Mouse (Mus musculus) megakaryocyte, embryonic 14.5 days (primary cell): Measurements from ENCODE around the gene Fam25c. TPM values are rescaled to one million over a fixed set of nuclear protein-coding genes. Genes with fewer than 3 reads are reported as not detected.

Experiments
- H3K27me3 ChIP-seq: replicated peaks from 2 replicates; pipeline ENCODE3; 2012; ENCODE audit warnings: inconsistent platforms
- H3K36me3 ChIP-seq: replicated peaks from 2 replicates; pipeline ENCODE3; 2012; ENCODE audit warnings: low read length, inconsistent platforms, mixed read lengths
- H3K4me1 ChIP-seq: 2 replicates; pipeline ENCODE4 v1.6.1; 2012; ENCODE audit warnings: inconsistent platforms
- H3K4me3 ChIP-seq: replicated peaks from 2 replicates; pipeline ENCODE3; 2012; ENCODE audit warnings: moderate library complexity, mild to moderate bottlenecking, inconsistent platforms
- H3K9me3 ChIP-seq: 2 replicates; pipeline ENCODE4 v1.6.1; 2012; ENCODE audit warnings: inconsistent platforms
- FLI1 ChIP-seq: IDR thresholded peaks from 2 replicates; pipeline ENCODE4 v1.6.1; 2012; ENCODE audit warnings: low read length, inconsistent platforms, mixed read lengths
- GATA1 ChIP-seq: IDR thresholded peaks from 3 replicates; pipeline ENCODE4 v1.6.1; 2012; ENCODE audit warnings: mixed read lengths, low read length, inconsistent platforms, borderline replicate concordance
- polyA plus RNA-seq: library from polyadenylated mRNA; stranded (reverse); fragments of >175 nt; gene quantifications from 2 replicates; pipeline ENCODE4 v1.2.3, GENCODE M21; 2012; ENCODE audit warnings: low replicate concordance; ENCODE audit not compliant: insufficient read depth

Gene Fam25c
- not detected in 2 replicates for polyA plus RNA-seq

DNA sequence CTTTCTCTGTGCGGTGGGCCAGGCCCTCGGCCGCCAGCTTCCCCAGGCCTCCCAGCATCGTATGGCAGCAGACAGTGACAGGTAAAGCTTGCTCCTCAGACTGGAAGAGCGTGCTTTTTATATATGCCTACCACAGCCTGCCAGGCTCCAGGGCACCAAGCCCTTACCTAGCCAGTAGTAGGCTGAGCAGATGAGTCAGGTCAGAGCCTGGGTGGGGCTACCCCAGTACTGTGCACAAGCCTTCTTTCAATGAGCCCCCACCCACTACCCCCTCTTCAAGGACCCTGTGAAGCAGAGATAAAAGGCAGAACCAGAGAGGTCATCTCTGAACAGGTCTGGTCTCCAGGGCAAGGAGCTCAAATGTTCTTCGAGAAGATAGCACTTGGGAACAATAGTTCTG, at the start of gene Fam25c:
Fam25c (minus strand) TSS at position 133 of the 400 bp plus-strand sequence.
- no peak for TF ChIP-seq FLI1
- no peak for TF ChIP-seq GATA1
- no peaks in the 10 kb centered on the region for H3K36me3 ChIP-seq
- no peak within 1 kb of the TSS for H3K4me3 ChIP-seq
- no peaks in the 10 kb centered on the region for H3K4me1 ChIP-seq
- peaks cover 44% of the 10 kb centered on the region for H3K27me3 ChIP-seq
- no peaks in the 10 kb centered on the region for H3K9me3 ChIP-seq

DNA sequence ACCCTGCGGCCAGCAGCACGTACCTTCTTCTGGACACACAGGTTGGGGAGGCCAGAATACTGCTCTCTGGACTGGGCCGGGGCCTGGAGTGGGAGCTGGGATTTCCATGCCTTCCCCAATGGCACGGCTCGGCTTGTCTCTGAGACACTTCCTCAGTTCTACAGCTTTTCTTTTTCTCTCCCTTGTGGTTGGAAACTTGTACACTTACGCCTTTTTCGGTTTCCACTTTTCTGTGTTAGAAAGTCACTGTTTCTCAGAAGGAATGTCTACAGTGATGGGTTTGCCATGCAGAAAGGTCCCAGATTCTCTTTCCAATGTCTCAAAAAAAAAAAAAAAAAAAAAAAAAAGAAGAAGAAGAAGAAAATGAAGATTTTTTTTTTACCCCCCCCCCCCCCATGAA, 48.2 kb upstream of the Fam25c start:
- Histone ChIP-seq H3K4me3 (no peak overlapping the region), H3K36me3 (no peaks in the 10 kb centered on the region), H3K27me3 (peaks cover 3% of the 10 kb centered on the region), H3K4me1 (no peaks in the 10 kb centered on the region), H3K9me3 (no peaks in the 10 kb centered on the region)
- TF ChIP-seq GATA1 (no peak), FLI1 (no peak)

DNA sequence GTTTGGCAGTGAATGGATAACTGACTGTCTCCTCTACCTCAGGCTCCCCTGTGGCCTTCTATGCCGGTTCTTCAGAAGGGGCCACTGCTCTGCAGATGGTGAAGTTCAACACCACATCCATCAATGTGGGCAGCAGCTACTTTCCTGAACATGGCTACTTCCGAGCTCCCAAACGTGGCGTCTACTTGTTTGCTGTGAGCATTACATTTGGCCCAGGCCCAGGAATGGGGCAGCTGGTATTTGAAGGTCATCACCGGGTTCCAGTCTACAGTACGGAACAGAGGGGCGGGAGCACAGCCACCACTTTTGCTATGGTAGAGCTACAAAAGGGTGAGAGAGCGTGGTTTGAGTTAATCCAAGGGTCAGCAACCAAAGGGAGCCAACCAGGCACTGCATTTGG, 47.6 kb upstream of the Fam25c start:
- Histone ChIP-seq H3K9me3 (no peaks in the 10 kb centered on the region), H3K36me3 (no peaks in the 10 kb centered on the region), H3K27me3 (peaks cover 6% of the 10 kb centered on the region), H3K4me1 (no peaks in the 10 kb centered on the region), H3K4me3 (no peak overlapping the region)
- no peak for TF ChIP-seq FLI1

DNA sequence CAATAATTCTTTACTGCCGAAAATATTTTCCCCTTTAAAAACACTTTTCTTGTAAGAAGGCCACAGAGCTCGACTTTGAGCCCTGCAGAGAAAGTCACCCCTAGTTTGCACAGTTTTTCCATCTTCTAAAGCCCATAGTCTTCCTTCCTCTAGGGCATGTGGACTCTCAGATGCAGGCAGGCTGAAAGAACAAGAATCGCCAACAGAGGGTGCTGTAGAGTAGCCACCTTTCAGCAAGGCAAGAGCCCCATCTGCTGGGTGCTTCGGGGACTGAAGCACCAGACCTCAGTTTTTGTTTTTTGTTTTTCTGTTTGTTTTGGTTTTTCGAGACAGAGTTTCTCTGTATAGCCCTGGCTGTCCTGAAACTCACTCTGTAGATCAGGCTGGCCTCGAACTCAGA, 45.9 kb upstream of the Fam25c start:
- TF ChIP-seq GATA1, result no peak
- no peak for TF ChIP-seq FLI1
- Histone ChIP-seq H3K9me3 (no peaks in the 10 kb centered on the region), H3K4me3 (no peak overlapping the region), H3K36me3 (no peaks in the 10 kb centered on the region), H3K27me3 (peaks cover 7% of the 10 kb centered on the region), H3K4me1 (no peaks in the 10 kb centered on the region)

DNA sequence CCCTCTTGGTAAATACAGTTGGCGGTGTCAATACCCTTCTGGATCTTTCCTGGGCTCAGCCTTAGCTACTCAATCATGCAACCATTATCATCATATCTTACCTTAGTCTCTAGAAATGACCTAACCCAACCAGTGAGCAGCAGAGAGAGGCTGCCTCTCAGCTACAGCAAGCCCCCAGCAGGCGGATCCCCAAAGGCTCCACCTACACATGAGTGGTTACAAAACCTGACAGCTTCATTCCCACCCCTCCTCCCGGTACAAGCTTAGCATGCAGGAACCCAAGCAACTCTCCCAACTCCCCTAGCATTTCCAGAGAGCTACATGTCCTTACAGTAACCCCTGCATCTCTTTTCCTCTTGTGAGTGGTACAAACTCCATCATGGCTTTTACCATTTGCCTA, 44.8 kb upstream of the Fam25c start:
- peaks cover 8% of the 10 kb centered on the region for H3K27me3 ChIP-seq
- H3K4me3 ChIP-seq, result no peak overlapping the region
- TF ChIP-seq GATA1, result no peak
- no peak for TF ChIP-seq FLI1
- H3K4me1 ChIP-seq, result no peaks in the 10 kb centered on the region
- H3K36me3 ChIP-seq, result no peaks in the 10 kb centered on the region
- no peaks in the 10 kb centered on the region for H3K9me3 ChIP-seq

DNA sequence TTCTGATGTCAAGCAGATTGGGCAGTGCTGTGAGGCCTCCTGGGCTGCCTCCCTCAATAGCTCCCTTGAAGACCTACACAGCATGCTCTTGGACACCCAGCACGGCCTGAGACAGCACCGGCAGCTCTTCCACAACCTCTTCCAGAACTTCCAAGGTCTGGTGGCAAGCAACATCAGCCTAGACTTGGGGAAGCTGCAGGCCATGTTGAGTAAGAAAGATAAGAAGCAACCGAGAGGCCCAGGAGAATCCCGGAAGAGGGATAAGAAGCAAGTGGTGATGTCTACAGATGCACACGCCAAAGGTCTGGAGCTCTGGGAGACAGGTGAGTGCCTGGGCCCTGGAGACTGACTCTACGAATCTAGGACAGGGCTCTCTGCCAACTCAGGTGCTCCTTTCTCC, 44.1 kb upstream of the Fam25c start:
- Histone ChIP-seq H3K27me3 (peaks cover 8% of the 10 kb centered on the region), H3K4me3 (no peak overlapping the region), H3K4me1 (no peaks in the 10 kb centered on the region), H3K36me3 (no peaks in the 10 kb centered on the region), H3K9me3 (no peaks in the 10 kb centered on the region)
- no peak for TF ChIP-seq GATA1
- TF ChIP-seq FLI1, result no peak

DNA sequence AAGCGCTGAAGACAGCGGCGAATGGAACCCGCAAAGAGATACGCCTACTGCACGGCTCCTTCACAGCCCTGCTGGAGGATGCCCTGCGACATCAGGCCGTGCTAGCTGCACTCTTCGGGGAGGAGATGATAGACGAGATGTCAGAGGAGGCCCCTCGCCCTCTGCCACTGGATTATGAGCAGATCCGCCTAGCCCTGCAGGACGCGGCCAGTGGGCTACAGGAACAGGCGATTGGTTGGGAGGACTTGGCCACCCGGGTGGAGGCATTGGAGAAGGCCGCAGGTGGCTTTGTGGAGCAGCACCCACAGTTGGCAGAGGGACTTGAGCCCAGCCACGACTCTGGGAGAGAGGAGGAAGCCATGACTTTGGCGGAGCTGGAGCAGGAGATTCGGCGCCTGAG, 43.7 kb upstream of the Fam25c start:
- no peak for TF ChIP-seq GATA1
- no peak for TF ChIP-seq FLI1
- H3K9me3 ChIP-seq, result no peaks in the 10 kb centered on the region
- peaks cover 8% of the 10 kb centered on the region for H3K27me3 ChIP-seq
- H3K4me1 ChIP-seq, result no peaks in the 10 kb centered on the region
- H3K36me3 ChIP-seq, result no peaks in the 10 kb centered on the region
- no peak overlapping the region for H3K4me3 ChIP-seq

DNA sequence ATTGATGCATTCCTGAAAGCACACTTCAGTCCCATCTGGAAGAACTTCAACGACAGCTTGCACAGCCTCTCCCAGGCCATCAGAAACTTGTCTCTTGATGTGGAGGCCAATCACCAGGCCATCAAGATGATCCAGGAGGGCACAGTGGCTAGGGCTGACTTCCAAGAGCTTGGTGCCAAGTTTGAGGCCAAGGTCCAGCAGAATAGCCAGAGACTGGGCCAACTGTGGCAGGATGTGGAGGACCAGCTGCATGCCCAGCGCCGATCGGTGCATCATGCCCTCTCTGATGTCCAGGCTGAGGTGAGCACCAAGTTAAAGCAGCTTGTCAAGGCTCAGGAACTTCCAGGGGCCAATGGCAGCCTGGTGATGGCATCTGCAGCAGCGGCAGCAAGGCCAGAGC, 42.6 kb upstream of the Fam25c start:
- no peaks in the 10 kb centered on the region for H3K36me3 ChIP-seq
- H3K4me1 ChIP-seq, result no peaks in the 10 kb centered on the region
- peaks cover 6% of the 10 kb centered on the region for H3K27me3 ChIP-seq
- H3K9me3 ChIP-seq, result no peaks in the 10 kb centered on the region
- no peak overlapping the region for H3K4me3 ChIP-seq
- TF ChIP-seq GATA1 (no peak), FLI1 (no peak)

DNA sequence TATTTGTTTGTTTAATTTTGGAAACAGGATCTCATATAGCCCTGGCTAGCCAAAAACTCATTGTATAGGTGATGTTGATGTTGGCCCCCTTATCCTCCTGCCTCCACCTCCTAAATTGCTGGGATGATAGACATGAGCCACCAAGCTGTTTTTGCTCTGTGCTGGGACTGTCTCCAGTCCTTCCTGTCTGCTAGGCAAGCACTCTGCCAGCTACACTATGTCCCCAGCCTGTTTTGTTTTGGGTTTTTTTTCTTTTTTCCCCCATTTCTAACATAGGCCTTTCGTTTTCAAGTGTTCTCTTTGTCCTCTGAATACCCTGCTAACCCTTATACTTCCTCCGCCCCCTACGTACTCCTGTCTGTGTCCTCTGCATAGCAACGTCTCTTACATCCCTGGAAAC, 38.1 kb upstream of the Fam25c start:
- no peaks in the 10 kb centered on the region for H3K36me3 ChIP-seq
- H3K4me3 ChIP-seq, result no peak overlapping the region
- peaks cover 3% of the 10 kb centered on the region for H3K9me3 ChIP-seq
- TF ChIP-seq FLI1 (no peak), GATA1 (no peak)
- no peaks in the 10 kb centered on the region for H3K4me1 ChIP-seq
- peaks cover 5% of the 10 kb centered on the region for H3K27me3 ChIP-seq

DNA sequence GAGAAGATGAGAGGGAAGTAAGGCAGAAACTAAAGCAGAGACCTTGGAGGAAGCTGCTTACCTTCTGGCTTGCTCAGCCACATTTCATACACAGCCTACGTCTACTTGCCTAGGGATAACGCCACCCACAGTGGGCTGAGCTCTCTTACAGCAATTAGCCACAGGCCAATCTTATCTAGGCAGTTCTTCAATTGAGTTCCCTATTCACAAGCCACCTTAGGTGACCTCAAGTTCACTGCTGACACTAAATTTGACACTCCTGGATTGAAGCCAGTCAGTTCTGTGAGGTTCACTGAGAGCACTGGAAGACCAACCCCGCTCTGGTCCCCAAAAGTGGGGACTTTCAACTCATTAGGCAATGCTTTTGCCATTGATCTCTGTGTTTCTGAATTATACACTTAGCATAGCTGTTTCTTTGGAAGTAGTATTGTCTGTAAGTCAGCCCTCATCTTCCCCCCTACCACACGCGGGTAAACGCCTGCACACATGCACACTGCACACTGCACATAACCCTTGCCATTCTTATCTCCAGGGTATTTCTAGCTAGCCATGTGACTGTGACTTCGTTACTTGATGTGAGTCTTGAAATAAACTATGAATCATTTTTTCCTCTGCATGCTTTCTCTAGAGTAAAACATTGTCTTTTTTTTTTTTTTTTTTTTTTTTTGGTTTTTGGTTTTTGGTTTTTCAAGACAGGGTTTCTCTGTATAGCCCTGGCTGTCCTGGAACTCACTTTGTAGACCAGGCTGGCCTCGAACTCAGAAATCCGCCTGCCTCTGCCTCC, 27.9 kb upstream of the Fam25c start:
- H3K36me3 ChIP-seq, result no peaks in the 10 kb centered on the region
- H3K27me3 ChIP-seq, result peaks cover 4% of the 10 kb centered on the region
- 0 out of 2 replicates have a peak, but pooled peaks cover 5% of the 10 kb centered on the region for H3K9me3 ChIP-seq
- TF ChIP-seq GATA1 (no peak), FLI1 (no peak)
- no peak overlapping the region for H3K4me3 ChIP-seq
- no peaks in the 10 kb centered on the region for H3K4me1 ChIP-seq
